Mouse (Mus musculus) intestine, postnatal 0 days (tissue): ENCODE data around the gene Neurl1a. TPM values are rescaled to one million over a fixed set of nuclear protein-coding genes. Genes with fewer than 3 reads are reported as not detected.
A peak's percentile ranks its signal among the peaks of the same experiment; 100 is the strongest.

ENCODE experiments used
- ATAC-seq: fragments of 200-750 bp; cut with Nextera tagmentation; 2 replicates; pipeline ENCODE4 v1.8.0; 2017; ENCODE audit warnings: mild to moderate bottlenecking, moderate TSS enrichment, moderate library complexity
- H3K27ac ChIP-seq: fragments of 300-500 bp; sonication (generic); 2 replicates; pipeline ENCODE4 v1.5.1; 2014; ENCODE audit warnings: mild to moderate bottlenecking, low read depth, low read length, moderate library complexity
- H3K27me3 ChIP-seq: fragments of 300-500 bp; sonication (generic); replicated peaks from 2 replicates; pipeline ENCODE4 v1.6.1; 2014; ENCODE audit warnings: low read length, mixed read lengths; ENCODE audit not compliant: control insufficient read depth, insufficient read depth
- H3K36me3 ChIP-seq: fragments of 300-500 bp; sonication (generic); 2 replicates; pipeline ENCODE4 v1.6.1; 2014; ENCODE audit warnings: mild to moderate bottlenecking, moderate library complexity; ENCODE audit not compliant: control insufficient read depth, insufficient read depth
- H3K4me1 ChIP-seq: fragments of 300-500 bp; sonication (generic); replicated peaks from 2 replicates; pipeline ENCODE4 v1.6.1; 2014; ENCODE audit warnings: antibody characterized with exemption, low read length, mixed read lengths; ENCODE audit not compliant: control insufficient read depth, insufficient read depth
- H3K4me2 ChIP-seq: fragments of 300-500 bp; sonication (generic); replicated peaks from 2 replicates; pipeline ENCODE4 v1.6.1; 2014; ENCODE audit warnings: low read depth, mild to moderate bottlenecking, moderate library complexity
- H3K4me3 ChIP-seq: fragments of 300-500 bp; sonication (generic); 2 replicates; pipeline ENCODE4 v1.5.1; 2014; ENCODE audit warnings: low read depth, low read length
- H3K9ac ChIP-seq: fragments of 300-500 bp; sonication (generic); 2 replicates; pipeline ENCODE4 v1.6.1; 2014; ENCODE audit warnings: mild to moderate bottlenecking, low read depth, low read length
- H3K9me3 ChIP-seq: fragments of 300-500 bp; sonication (generic); 2 replicates; pipeline ENCODE4 v1.6.1; 2016; ENCODE audit warnings: mixed run types; ENCODE audit not compliant: control insufficient read depth
- CTCF ChIP-seq: sonication (generic); IDR thresholded peaks from 2 replicates; pipeline ENCODE4 v1.5.1; 2016; ENCODE audit warnings: low read depth, mild to moderate bottlenecking, control low read depth, antibody characterized with exemption, moderate library complexity
- WGBS: fragments of 180-500 bp; shearing (Covaris S2); extraction: QIAGEN DNeasy Blood & Tissue Kit; methylation state at CpG from one replicate; pipeline ENCODE4 v1.1.7; 2014; 5-methylcytosine and 5-hydroxymethylcytosine counted together
- polyA plus RNA-seq: library from polyadenylated mRNA; unstranded; fragments of >200 nt; fragmentation: Nextera tagmentation; extraction: Ambion mirVana; gene quantifications from 2 replicates; pipeline ENCODE4 v1.2.1, GENCODE M21; 2015

Gene Neurl1a
- polyA plus RNA-seq, 1 experiment from 2014 or later = 2.4 TPM

DNA sequence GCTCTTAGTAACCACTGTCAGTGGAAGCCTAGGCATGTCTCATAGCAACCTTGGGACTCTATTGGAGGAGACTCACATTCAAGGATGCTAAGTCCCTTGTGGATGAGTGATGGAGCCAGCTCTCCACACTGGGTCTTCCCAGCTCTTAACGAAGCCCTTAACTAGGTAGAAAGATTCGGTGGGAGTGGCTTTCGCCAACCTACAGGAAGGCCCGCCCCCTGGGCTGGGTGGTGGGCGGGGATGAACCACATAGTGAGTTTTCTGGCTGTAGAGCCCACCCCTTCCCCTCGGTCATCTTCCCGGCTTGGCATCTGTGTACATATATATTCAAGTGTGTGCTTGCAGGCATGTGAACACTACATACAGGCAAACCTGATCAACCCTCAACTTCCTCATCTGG is 62.3 kb downstream of the Neurl1a start:
- no peak for TF ChIP-seq CTCF
- Histone ChIP-seq H3K4me2 (no peak overlapping the region), H3K27ac (no peak overlapping the region), H3K9me3 (no peaks in the 10 kb centered on the region), H3K36me3 (no peaks in the 10 kb centered on the region), H3K4me1 (no peaks in the 10 kb centered on the region), H3K27me3 (no peaks in the 10 kb centered on the region), H3K4me3 (no peak overlapping the region), H3K9ac (no peak overlapping the region)
- no peak for ATAC-seq
- 72% methylated on average over 7 of the region's 7 CpGs for WGBS

DNA sequence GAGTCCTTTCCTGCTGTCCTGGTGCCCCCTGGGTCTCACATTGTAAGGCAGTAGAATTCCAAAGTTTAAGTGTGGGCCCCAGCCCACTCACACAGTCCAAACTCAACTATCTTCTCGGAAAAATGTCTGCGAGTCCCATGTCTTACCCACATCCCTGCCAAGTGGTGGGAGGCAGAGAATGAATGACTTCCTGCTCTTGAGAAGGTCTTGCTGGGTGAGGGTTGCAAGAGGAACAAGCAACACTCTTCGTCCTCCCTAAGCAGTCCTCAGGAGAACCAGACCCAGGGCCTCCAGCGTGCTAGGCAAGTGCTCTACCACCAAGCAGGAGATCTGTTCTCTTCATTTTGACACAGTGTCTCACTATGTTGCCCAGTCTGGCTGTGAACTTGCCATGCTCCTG is 63.6 kb downstream of the Neurl1a start:
- H3K4me1 ChIP-seq = no peaks in the 10 kb centered on the region
- H3K4me2 ChIP-seq = no peak overlapping the region
- H3K9me3 ChIP-seq = no peaks in the 10 kb centered on the region
- no peaks in the 10 kb centered on the region for H3K27me3 ChIP-seq
- ATAC-seq = no peak
- H3K36me3 ChIP-seq = no peaks in the 10 kb centered on the region
- TF ChIP-seq CTCF = no peak
- H3K9ac ChIP-seq = no peak overlapping the region
- no peak overlapping the region for H3K4me3 ChIP-seq
- 64% methylated on average over 4 of the region's 4 CpGs for WGBS
- no peak overlapping the region for H3K27ac ChIP-seq

DNA sequence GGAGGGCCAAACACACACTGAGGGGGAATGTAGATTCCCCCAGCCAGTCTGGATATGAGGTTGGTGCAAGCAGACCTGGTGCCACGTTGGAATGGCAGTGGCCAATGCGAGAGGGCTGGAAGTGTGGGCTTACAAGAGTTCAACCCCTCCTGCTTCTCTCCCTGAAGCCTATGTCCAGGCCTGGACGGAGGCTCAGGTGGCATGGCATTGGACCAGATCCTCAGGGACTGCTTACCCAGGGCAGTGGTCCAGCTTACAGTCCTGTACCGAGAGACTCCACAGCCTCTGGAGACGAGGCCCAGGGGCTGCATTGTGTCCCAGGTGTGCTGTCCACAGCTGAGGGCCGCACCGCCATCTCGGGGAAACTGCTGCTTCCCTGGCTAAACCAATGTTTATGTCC is 66.9 kb downstream of the Neurl1a start:
- Histone ChIP-seq H3K9me3 (no peaks in the 10 kb centered on the region), H3K4me2 (no peak overlapping the region), H3K4me3 (no peak overlapping the region), H3K36me3 (no peaks in the 10 kb centered on the region), H3K27me3 (no peaks in the 10 kb centered on the region), H3K9ac (no peak overlapping the region), H3K4me1 (0 out of 2 replicates have a peak, but pooled peaks cover 5% of the 10 kb centered on the region), H3K27ac (no peak overlapping the region)
- WGBS = 77% methylated on average over 8 of the region's 8 CpGs
- no peak for ATAC-seq
- no peak for TF ChIP-seq CTCF

DNA sequence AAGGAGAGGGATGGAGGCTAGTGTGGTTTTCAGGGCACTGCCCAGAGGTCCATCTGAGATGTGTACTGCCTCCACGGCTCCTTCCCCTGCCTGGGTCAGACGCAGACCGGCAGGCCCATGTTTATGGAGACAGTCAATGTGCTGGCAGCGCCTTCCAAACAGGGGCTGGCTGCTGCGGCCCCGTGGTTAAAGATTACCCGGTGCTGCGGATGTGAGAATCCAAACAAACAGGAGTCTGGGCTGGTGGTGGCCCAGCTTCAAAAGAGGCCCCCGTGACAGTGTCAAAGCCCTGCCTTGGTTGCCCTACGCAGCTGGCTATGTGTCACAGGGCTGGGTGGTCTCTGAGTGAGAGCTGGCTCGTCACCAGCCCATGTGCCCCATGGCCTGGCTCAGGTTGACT is 69.2 kb downstream of the Neurl1a start:
- H3K36me3 ChIP-seq = no peaks in the 10 kb centered on the region
- ATAC-seq = no peak
- no peak overlapping the region for H3K4me3 ChIP-seq
- H3K9ac ChIP-seq = no peak overlapping the region
- peak overlapping the region; percentile 37; the same call in 1 of the 2 replicates for H3K4me2 ChIP-seq
- WGBS = 16% methylated on average over 11 of the region's 11 CpGs
- no peak overlapping the region; the same call in 1 of the 2 replicates for H3K27ac ChIP-seq
- H3K27me3 ChIP-seq = peaks cover 13% of the 10 kb centered on the region; the same call in 1 of the 2 replicates
- H3K9me3 ChIP-seq = no peaks in the 10 kb centered on the region
- H3K4me1 ChIP-seq = 0 out of 2 replicates have a peak, but pooled peaks cover 5% of the 10 kb centered on the region
- no peak for TF ChIP-seq CTCF

DNA sequence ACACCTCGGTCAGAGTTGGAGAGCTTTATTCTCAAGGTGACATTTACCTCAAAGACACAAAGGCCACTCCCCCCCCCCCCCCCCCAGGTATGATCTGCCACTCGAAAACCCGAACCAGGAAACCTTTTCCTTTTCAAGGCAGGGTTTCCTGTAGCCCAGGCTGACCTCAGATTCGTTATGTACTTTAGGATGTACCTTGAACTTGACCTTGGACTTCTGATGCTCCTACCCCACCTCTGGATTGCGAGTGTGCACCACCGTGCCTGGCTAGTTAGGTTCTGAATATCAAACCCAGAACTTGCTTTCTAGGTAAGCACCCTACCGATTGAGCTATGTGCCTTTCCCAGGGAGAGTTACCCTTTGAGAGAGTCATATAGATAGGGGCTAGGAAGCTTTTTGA is 69.7 kb downstream of the Neurl1a start:
- TF ChIP-seq CTCF = no peak
- ATAC-seq = 0 out of 2 replicates have a peak, but pooled peaks have one; percentile 48

DNA sequence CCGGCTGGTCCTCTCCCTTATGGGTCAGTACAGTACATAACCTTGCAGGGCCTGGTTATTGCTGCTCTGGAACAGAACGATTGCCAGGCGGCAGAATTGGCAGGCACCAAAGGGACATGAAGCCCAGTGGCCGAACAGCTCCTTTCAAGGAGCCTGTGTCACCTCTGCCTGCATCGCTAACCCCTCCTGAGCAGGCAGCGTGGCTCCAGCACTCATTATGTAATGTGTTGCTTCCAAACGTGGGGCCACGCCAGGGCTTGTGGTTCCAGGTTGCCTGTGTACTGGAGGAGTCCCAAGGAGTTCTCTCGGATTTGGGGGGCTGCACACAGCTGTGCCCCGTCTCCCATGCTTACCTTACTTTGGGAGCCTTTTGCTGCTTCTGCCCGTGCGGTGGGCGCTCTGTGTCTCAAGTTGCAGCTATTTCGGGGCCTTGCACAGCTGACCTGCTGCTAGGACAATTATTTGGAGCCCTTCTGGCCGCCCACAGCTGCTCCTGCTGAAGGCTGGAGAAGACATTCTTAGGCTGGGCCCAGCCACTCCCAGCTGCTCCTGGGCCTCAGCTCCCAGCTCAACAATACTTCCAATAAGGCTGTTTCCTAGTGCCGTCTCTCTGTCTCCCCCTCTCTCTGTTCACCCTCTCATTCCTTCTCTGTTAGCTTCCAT is 70.4 kb downstream of the Neurl1a start:
- Histone ChIP-seq H3K36me3 (no peaks in the 10 kb centered on the region), H3K27me3 (peaks cover 25% of the 10 kb centered on the region), H3K9me3 (no peaks in the 10 kb centered on the region), H3K27ac (no peak overlapping the region), H3K4me3 (no peak overlapping the region), H3K9ac (no peak overlapping the region), H3K4me2 (no peak overlapping the region), H3K4me1 (0 out of 2 replicates have a peak, but pooled peaks cover 5% of the 10 kb centered on the region)
- TF ChIP-seq CTCF = no peak
- ATAC-seq = no peak
- WGBS = 69% methylated on average over 16 of the region's 16 CpGs

More for the DNA sequence above, 69.7 kb downstream of the Neurl1a start:
- H3K4me3 ChIP-seq = no peak overlapping the region
- H3K4me2 ChIP-seq = peak overlapping the region; percentile 37; the same call in 1 of the 2 replicates
- no peak overlapping the region for H3K9ac ChIP-seq
- no peak overlapping the region for H3K27ac ChIP-seq
- WGBS = 33% methylated on average over 7 of the region's 7 CpGs
- no peaks in the 10 kb centered on the region for H3K9me3 ChIP-seq
- peaks cover 18% of the 10 kb centered on the region for H3K27me3 ChIP-seq
- H3K36me3 ChIP-seq = no peaks in the 10 kb centered on the region
- H3K4me1 ChIP-seq = 0 out of 2 replicates have a peak, but pooled peaks cover 5% of the 10 kb centered on the region
